Mouse (Mus musculus) forelimb bud, embryonic 11.5 days (tissue): ENCODE measurements around the gene Ube2c.

Experiments used
- DNase-seq: peaks from one replicate; pipeline ENCODE4 v3.0.0-alpha.2; 2012; ENCODE audit warnings: low read depth, low spot score

Gene Ube2c

GRCm38 (mm10) chr2:164769258-164770037 is at the start of gene Ube2c:
TSS of gene Ube2c (plus strand) at chr2:164769898.
- DNase-seq, result peak; percentile 98

DNA sequence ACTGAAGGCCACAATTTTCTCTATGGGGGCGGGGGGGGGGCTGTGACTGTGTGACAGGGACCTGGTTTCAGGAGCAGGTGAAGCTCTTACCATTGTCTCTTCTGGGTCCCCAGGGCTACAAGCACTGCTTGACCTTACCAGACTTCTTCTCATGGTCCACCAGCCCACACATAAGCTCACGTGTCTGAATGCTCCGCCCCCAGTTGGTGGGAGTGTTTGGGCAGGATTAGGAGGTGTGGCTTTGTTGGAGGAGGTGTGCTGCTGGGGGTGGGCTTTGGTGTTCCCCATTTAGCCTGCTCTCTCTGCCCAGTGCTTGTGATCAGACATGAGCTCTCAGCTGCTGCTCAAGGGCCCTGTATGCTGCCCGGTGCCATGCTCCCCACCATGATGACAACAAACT is 46.4 kb upstream of the Ube2c start:
- DNase-seq, result no peak

GRCm38 (mm10) chr2:164725895-164726619 is 43.6 kb upstream of the Ube2c start:
- peak; percentile 62 for DNase-seq

DNA sequence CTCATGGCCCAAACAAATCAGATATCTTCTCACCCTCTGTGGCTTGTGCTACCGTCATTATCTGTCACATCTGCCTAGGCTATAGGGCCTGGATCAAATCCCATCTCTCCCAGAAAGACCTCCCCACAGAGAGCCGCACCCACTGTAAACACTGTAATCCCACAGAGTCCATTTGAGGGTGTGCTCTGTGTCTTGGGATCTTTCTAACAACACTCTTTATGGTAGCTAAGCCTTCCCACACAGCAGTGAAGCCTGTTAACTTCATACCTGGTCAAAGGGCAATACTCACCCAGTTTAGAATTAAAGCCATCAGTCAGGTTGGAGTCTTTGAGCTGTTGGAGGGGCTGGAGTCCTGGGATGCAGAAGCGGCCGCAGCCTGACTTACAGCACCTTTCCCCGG is 38.0 kb upstream of the Ube2c start:
- no peak for DNase-seq

DNA sequence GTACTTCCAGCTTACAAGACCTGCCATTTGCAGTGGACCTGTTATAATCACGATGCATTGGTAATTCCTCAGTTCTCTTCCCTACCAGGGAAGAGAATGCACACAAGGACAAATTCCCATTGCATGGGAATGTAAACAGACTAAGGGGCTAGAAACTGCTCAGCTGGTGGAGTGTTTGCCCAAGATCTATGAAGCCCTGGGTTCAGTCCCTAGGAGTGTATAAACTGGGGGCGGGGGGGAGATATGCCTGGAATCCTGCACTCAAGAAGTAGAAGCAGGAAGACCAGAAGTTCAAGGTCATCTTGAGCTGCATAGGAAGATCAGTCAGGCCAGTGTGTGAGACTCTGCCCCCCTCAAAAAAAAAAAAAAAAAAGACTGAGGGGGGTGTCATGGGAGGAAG is 36.4 kb upstream of the Ube2c start:
- no peak for DNase-seq

DNA sequence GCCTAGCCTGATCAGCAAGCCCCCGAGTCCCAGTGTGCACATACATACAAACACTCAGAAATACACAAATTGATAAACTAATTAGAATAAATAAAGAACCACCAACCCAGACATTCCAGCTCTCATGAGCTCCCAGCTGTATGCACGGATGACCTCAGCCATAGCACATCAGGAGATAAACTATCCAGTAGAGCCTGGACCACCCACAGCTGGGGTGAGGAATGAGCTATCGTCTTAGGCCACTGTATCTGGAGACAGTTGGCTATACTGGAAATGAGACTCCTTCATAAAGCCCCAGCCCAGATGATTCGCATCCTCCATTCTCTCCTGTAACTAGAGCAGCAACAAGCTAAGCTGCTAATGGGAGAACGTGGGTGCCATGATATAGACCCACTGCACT is 34.9 kb upstream of the Ube2c start:
- no peak for DNase-seq

- DNase-seq, result no peak
Observed at GRCm38 (mm10) chr2:164735446-164735845, 34.3 kb upstream of the Ube2c start.

DNA sequence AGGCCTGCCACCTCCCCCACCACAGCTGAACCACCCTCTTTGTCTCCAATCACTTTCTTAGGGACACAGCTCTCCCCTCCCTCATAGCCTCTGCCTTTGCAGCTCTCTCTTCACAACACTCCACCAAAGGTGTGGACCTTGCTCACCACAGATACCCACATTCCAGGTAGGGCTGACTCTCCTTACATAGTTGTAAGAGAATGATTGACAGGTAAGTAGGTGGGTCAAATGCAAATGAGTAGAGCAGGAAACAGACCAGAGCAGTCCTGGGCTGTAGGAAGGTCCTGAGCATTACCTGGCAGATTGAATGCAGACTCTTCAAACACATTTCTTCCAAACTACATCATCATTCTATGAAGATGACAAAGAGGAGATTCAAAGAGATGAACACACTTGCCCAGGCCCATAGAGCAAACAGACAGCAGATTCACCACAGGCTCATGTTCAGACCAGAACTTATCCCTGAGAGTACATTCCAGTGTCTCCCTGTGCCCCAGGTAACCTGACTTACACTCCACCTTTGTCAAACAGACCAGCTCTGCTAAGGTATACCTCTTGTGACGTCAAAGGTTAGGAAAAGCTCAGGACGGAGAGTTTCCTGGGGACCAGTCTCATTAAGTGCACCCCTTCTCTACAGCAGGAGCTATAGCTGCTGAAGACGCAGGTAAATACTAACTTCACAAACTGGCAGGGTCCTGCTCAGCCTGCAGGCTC is 32.2 kb upstream of the Ube2c start:
- DNase-seq, result no peak

DNA sequence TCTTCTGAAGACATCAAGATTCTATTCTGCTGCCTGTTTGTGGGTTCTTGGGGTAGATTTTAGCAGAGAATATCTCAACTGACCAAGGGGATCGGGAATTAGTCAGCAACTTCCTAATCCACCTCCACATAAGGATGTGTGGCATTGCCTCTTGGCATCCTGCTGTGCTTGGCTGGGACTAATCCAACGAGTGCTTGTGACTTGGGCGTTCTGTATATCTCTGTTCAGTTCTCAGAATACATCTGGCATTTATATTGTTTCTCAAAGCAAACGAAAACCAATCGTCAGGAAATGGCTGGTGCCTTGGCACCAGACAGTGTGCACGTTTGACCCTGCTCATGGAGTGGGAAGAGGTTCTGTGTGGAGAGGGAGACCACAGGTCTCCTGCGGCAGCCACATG is 29.8 kb upstream of the Ube2c start:
- DNase-seq, result peak; percentile 7

- no peak for DNase-seq
Observed at GRCm38 (mm10) chr2:164744987-164745386, 24.7 kb upstream of the Ube2c start.

- peak; percentile 91 for DNase-seq
Observed at GRCm38 (mm10) chr2:164745843-164746479, 23.7 kb upstream of the Ube2c start, which contains the start of the genes Wfdc3 and Dnttip1. TSS of gene Wfdc3 (minus strand) at chr2:164745931. TSS of gene Dnttip1 (plus strand) at chr2:164745983.

GRCm38 (mm10) chr2:164746693-164747092 is 23.0 kb upstream of the Ube2c start:
- no peak for DNase-seq

GRCm38 (mm10) chr2:164748191-164748590 is 21.5 kb upstream of the Ube2c start:
- DNase-seq, result no peak

DNA sequence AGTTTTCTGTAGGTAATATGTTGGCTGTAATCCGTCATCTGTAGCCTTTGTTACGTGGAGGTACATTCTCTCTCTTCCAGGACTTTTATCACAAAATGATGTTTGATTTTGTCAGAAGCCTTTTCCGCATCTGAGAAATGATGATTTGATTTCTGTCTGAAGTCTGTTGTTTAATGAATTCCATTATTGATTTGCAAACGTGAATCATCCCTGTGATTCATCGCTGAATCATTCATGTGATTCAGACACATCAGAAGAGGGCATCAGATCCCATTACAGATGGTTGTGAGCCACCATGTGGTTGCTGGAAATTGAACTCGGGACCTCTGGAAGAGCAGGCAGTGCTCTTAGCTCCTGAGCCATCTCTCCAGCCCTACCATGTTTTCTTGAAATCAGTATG is 20.7 kb upstream of the Ube2c start:
- DNase-seq, result no peak

GRCm38 (mm10) chr2:164752454-164752853 is 17.2 kb upstream of the Ube2c start:
- DNase-seq, result no peak

DNA sequence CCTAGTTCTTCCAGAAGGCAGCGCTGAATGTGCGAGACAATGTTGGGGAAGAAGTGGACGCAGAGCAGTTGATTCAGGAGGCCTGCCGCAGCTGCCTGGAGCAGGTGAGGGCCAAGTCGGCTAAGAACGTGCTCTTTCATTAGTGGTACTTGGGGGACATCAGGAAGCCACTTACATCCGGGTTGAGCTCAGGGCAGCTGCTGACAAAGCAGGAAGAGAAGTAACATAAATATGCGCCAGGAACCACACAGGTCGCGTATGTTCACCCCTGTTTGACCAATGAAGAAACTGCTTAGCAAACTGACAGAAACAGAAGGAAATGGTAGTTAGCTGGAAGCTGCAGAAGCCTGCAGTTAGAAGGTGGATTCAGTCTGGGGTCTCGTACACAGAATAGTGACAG is 15.6 kb upstream of the Ube2c start:
- no peak for DNase-seq

DNA sequence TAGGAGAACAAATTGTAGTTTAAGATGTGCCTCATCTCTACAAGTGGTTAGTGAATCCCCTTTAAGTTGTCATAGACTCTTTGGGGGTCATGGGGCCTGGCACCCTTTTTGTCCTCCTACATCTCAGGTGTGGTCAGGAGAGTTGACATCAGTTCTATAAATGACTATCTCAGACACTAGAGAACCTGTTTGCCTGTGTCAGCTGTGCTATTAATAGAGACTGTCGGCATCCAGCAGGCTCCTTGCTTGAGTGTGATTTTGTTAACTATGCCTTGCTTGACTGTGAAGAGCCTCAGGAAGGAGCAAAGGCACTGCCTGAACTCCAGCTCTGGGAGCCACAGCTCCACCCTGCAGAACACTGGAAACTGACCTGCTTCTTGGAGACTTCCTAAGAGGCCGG is 14.9 kb upstream of the Ube2c start:
- DNase-seq, result no peak

DNA sequence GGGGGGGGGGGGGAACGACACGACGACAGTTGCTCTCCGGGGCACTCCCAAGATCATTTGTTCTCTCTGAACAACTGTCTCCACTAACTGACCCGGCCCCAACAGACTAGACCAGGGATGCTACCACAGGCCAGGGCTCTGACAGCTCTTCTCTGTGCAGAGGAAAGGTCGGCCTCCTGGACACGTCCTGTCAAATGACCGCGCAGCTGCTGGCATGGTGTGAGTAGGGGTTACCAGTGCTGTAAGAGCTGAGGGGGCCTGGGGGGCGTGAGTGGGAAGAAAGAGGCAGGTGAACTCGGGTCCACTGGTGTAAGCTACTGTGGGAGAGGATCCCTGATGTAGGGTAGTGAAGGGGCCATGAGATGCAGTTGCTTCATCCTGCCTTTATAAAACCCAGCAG is 11.9 kb upstream of the Ube2c start:
- DNase-seq, result no peak

DNA sequence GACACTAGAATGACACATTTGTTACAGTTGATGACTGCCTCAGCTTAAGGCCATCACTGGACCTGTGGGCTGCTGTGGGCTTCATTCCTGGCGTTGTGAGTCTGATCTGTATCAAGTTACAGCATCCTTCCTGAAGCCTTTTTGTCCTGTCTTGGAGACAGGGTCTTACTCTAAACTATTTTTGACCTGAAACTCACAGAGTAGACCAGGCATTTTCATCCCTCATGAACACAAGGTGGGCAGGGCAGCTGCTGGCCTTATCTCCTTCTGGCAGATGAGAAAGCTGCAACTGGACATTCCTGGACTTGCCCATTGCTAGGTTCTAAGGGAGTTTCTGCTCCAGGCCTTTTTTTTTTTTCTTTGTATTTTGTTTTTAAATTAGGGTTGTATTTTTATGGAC is 11.0 kb upstream of the Ube2c start:
- no peak for DNase-seq

- DNase-seq, result no peak
Observed at GRCm38 (mm10) chr2:164760059-164760833, 9.5 kb upstream of the Ube2c start.

- DNase-seq, result no peak
Observed at GRCm38 (mm10) chr2:164761502-164761901, 8.2 kb upstream of the Ube2c start.
